Mouse (Mus musculus): ENCODE results near the gene Gm8127. TPM values are rescaled to one million over a fixed set of nuclear protein-coding genes. Genes with fewer than 3 reads are reported as not detected.
A peak's percentile ranks its signal among the peaks of the same experiment; 100 is the strongest.
"Not testable (repeated sequence)": the region's sequence is repeated elsewhere in the genome, so short reads cannot be mapped to it uniquely, and the experiment has no call there.

Gene Gm8127
- total RNA-seq (2022): not detected

DNA sequence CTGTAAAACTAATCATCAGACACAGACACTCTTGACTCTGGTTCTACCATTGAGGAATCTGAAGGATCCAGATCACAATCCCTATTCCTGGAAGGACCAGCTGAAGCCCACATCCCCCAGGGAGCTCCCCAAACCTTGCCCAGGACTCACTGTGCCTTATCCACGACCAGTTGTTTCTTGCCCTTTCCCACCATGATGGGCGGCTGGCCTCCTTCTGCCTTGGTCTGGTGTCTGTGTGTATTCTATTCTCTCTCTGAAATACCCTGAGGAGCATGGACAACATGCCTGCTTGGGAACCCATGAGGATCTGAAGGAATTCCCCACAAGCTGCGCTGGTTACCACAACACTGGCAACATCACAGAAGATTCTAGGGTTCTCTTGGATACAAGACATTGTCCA lies at the start of gene Gm8127:
Gene Gm8127, minus strand, starts transcription at position 330 of the 400 bp plus-strand sequence.
- DNase-seq (ENCODE audit: low spot score): not testable (repeated sequence)

DNA sequence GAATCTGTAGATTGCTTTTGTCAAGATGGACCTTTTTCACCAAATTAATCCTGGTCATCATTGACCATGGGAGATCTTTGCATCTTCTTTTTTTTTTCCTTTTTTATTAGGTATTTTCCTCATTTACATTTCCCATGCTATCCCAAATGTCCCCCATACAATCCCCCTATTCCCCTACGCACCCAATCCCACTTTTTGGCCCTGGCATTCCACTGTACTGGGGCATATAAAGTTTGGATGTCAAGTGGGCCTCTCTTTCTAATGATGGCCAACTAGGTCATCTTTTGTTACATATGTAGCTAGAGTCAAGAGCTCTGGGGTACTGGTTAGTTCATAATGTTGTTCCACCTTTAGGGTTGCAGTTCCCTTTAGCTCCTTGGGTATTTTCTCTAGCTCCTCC lies 44.0 kb upstream of the Gm8127 start:
- DNase-seq (ENCODE audit: low spot score): not testable (repeated sequence)

DNA sequence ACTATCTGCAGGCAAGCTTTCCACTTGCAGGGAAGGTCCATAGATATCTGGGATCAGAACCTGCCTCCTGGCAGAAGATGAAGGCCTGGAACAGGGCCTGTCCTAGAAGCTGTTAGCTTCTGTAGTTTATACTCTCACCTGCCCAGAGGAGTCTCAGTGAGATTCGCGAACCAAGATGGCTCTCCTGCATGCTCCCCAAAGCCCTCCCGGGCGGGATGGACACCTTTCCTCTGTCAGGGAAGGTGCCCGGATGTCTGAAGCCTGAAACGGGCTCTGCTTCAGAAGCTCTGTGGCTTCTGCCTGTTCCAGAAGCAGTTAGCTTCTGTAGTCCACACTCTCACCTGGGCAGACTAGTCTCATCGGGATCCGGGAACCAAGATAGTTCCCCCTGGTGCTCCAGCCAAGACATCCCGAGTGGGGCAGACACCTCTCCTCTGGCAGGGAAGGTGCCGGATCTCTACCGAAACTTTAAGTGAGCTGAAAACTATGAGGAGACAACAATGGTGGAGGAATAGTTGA lies 37.8 kb upstream of the Gm8127 start:
- DNase-seq (ENCODE audit: low spot score): not testable (repeated sequence)

DNA sequence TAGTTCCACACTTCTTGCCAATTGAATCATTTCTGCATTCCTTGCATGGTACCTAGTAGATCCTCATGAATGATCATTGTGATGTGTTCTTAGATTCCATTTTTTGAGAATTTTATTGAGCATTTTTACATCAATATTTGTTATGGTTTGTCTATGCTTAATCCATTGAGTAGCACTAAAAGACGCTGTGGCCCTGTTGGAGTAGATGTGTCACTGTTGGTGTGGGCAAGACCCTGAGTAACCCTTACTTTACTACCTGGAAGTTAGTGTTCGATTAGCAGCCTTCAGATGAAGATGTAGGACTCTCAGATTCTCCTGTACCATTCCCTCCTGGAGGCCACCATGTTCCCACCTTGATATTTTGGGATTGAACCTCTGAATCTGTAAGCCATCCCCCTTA lies 35.0 kb upstream of the Gm8127 start:
- not testable (repeated sequence) for DNase-seq (ENCODE audit: low spot score)

DNA sequence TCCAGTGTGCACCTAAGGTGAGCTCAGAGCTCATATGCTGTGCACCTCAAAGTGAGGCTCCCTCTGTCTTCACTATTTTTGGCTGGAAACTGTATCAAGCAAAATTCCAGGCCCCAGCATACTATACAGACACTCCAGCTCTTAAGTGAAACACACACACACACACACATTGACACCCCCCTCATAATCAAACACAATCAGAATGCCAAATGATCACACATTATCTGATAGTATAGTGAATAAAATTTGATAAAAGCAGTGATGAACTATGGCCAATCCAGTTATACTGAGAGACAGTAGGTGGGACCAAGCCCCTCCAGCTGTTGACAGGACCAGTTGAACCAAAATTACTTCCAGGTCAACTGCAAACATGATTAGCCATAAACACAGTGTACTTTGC lies 25.9 kb upstream of the Gm8127 start:
- not testable (repeated sequence) for DNase-seq (ENCODE audit: low spot score)

DNA sequence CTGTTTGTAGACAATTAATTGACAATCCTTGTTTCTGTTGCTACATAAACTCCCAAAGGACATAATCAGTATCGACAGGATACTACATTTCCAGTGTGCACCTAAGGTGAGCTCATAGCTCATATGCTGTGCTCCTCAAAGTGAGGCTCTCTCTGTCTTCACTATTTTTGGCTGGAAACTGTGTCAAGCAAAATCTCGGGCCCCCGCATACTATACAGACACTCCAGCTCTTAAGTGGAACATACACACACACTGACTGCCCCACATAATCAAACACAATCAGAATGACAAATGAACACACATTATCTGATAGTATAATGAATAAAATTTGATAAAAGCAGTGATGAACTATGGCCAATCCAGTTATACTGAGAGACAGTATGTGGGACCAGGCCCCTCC lies 15.0 kb downstream of the Gm8127 start:
- DNase-seq (ENCODE audit: low spot score): peak; percentile 16

DNA sequence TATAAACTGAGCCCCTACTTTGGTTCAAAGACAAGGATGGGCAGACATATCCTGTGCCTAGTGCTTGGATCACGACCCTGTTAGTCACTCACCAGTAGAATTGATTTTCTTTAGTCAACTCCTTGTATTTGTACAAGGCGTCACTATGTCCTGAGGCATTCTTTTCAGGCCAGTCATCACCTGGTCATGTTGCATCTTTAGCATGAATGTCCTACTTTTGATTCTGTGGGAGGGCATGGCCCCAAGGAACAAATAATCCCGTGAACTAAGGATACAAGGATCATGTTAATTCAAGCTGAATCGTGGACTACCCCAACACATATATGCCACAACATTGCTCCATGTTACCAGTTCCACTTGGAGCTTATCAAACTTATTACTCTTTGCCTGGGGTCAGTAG lies 15.5 kb downstream of the Gm8127 start:
- peak; percentile 20 for DNase-seq (ENCODE audit: low spot score)

DNA sequence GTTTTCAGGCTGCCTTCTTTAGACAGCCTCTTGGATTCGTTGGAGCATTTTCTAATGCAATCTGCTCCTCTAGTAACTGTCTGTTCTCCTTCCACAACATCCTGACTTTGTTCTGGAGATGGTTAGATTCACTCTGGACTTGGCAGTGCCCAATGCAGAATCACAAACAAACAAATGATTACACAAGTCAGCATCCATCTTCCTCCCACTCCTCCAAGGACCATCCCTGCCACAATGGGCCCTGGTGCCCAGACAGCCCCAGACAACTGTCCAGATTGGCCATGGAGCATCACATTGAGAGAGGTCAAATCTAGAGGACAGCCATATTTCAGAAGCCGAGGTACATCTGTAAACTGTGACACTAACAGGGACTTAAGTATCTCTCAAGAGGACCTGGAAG lies 16.2 kb downstream of the Gm8127 start:
- not testable (repeated sequence) for DNase-seq (ENCODE audit: low spot score)

DNA sequence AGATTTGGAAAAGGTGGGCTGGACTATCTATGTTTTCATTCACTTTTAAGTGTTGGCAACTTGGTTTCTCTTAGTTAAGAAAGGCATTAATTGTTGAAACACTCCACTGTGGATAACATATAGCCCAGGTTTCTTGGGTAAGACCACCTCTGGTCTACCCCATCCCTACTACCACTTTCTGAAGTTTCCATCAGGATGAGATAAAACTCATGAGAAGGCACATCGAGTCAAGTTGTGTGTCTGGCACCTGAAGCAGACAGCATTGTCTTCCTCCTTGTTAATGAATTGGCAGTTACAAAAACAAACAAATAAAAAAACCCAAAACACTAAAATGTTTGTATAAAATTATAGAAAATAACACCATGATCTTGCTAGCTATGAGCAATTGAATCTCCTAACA lies 17.9 kb downstream of the Gm8127 start:
- DNase-seq (ENCODE audit: low spot score): peak; percentile 14

DNA sequence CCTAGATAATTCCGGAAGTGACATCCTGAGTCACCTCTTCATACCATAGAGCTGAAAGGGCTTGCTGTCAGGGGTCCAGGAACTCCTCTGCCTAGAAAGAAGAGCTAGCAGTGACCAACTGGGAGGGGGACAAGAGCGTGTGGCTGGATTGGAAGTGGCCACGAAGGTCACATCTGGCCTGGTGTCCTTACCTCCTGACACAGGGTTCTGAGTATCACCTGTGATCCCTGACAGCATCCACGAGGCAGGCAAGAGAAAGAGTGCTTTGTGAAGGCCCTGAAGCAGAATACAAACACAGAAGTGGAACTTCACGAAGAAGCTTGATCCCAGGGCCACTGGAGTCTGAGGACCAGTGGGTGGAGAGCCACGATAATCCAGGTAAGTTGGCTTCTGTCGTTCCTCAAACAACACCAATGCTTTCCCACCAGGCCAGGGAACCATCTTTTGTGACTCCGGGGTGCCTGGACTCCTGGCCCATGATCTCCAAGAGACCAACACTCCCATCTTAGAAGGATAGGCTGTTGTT lies 18.6 kb downstream of the Gm8127 start, which contains the start of gene Gm9732:
Gene Gm9732, plus strand, starts transcription at position 51 of the 526 bp plus-strand sequence.
- DNase-seq (ENCODE audit: low spot score): peak; percentile 6

DNA sequence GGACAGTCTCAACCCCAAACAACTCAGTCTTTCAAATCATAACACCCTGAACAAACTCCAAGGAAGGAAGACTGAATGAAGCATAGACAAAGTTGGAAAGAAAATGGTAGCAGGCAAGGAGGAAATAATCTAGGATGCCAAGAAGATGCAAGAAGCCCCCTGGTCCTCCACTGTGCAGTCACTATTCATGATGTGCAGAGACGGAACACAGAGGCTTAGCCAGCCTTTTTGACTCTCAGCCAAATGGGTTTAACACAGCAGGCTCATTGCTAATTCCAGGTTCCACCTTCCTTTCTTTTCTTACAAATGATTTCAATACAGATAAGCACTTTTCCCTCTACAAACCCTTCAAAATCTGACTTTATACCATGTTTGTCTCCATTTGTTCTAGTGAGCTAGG lies 20.5 kb downstream of the Gm8127 start:
- DNase-seq (ENCODE audit: low spot score): peak; percentile 16

DNA sequence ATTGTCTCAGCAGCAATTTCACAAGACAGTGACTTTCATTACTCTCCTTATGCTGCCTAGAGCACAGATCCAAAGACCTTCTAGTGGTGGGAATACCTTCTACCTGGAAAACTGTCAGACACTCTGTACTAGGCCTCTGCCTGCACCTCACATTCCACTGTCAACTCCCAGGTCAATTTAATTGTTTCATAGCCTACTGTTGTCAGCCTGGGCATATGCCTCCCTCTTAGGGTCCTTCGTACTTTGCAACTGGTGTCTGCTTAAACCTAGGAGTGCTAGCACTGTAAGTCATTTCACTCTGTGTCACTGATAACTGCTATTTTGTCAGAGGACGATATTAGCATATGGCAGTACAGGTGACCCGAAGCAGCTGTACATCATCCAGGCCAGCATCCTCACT lies 24.4 kb downstream of the Gm8127 start:
- not testable (repeated sequence) for DNase-seq (ENCODE audit: low spot score)

DNA sequence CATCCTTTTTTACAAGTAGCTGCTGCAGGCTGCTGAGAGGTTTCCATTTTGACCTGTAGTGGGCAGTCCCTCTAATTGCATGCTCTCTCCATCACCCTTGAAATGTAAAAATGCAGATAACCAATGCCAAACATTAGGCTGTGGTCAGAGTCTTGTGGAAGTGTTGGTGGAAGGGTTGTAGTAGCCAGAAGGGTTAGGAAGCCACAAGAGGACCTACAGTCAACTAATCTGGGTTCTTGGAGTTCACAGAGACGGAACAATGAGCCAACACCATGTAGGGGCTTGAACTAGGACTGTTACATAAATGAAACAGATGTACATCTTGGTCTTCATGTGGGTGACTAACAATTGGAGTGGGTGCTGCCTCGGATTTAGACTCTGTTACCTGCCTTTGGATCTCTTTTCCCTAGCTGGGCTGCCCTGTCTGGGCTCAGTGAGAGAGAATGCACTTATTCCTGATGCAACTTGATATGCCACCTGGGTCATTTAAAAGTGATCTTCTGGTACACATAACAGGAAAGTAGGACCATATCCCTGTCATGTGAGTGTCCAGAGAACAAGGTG lies 25.0 kb downstream of the Gm8127 start:
- peak; percentile 8 for DNase-seq (ENCODE audit: low spot score)

DNA sequence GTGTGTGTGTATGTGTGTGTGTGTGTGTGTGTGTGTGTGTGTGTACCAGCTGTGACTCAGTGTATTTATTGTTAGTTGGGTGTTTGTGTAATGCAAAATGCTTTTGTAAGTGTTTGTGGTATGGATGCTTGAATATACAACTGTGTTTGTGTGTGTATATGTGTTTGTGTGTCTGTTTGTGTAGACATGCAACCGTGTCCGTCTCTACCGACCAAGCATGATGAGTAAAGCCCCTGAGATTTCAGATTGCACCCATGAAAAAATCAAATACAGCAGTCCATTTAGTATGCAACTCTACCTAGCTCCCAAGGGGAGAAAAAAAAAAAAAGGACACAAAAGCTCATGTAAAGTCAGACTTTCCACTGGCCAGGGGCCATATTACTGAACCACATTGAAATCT lies 30.2 kb downstream of the Gm8127 start:
- not testable (repeated sequence) for DNase-seq (ENCODE audit: low spot score)

DNA sequence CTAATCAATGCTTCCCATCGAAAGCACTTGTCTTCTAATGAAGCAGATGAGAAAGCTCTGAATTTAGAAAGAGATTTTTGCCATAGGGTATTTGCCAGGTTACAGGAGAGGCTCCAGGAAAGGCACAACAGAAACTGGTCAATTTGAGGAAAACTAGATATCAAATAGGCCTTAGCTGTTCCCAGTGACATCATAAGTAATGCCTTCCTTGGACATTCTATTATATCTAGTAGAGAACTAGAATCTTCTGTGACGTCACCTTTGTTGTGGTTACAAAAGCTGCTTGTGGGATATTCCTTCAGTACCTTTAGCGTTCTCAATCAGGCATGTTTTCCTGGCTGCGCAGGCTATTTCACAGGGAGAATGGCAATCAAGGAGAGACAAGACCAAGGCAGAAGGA lies 35.3 kb downstream of the Gm8127 start, which contains the start of gene Gm8126:
Gene Gm8126, plus strand, starts transcription at position 301 of the 400 bp plus-strand sequence.
- DNase-seq (ENCODE audit: low spot score): not testable (repeated sequence)

DNA sequence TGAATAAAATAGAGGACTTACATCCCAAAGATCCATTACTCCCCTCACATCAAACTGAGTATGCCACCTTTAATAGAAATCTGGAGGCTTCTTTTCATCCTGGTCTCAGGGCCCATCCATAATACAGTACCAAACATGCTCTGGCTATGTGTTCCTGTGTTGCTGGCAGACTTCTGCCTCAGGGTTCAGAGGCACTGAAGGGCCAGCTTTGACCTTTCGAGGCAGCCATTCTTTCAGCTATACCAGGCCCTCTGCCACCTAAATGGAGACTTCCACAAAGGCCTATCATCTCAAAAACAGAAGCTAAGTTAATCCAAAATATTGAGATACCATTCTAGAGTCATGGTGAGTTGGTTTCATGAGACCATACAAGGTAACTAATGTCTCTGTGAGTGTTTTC lies 37.1 kb downstream of the Gm8127 start:
- DNase-seq (ENCODE audit: low spot score): not testable (repeated sequence)

DNA sequence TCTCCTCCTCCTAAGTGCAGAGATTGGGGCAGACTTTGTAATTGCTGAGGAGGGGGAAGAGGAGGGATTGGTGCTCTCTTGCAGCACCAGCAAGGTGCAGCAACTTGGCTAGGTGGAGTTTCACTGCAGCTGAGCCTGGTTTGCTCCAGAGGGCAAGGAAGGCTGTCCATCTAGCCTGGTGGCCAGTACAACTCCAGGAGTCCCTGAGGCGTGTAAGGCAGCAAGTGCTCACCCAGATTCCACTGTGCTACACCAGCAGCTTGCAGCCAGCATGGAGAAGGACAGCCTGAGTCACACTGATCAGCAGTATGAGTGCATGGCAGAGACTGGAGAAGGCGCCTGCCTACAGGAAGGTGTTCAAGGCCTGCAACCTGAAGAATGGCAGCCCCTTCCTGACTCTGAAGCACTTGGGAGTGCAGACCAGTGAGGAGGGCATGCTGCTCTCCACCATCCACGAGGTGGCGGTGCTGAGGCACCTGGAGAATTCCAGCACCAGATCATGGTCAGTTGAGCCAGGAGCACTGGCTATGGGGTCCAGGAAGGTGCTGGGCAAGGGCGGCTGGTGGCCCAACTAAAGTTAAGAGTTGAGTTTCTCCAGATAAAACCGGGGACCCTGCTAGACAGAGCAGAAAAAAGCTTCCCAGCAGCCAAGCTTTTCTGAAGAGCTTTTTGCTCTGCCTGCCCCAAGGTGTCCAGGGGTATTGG lies 42.9 kb downstream of the Gm8127 start:
- not testable (repeated sequence) for DNase-seq (ENCODE audit: low spot score)

DNA sequence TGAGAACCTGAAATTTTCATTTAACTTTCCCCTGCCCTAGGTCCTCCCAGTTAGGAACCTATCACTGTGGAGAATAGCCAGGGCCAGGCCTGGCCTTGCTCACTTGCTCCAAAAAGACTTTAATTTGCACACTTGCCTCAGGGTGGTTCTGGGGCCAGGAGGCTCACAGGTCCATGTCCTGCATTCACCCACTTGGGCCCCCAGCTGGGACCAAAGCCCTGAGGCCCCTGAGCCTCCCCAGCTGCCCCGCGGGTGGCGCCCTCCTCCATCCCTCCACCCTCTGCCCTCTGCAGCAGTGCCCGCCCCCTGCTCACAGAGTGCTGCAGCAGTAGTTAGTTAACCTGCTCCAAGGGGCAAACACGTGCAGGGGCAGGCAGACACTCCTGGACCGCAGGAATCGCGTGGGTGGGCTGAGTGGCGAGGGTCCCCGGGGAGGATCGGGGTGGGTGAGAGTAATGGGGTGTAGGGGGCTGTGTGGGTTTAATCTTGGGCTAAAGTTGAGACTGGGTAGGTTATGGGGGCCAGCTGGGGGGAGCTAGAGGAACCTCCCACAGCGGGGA lies 43.9 kb downstream of the Gm8127 start:
- DNase-seq (ENCODE audit: low spot score): not testable (repeated sequence)

Measured in heart, adult 8-10 months (tissue).